Mouse (Mus musculus) spleen, postnatal 0 days (tissue): ENCODE results near the gene Serf2. TPM values are rescaled to one million over a fixed set of nuclear protein-coding genes. Genes with fewer than 3 reads are reported as not detected.

Source experiments
- polyA plus RNA-seq: library from polyadenylated mRNA; unstranded; fragments of >200 nt; fragmentation: Nextera tagmentation; extraction: Ambion mirVana; gene quantifications from 2 replicates; pipeline ENCODE4 v1.2.1, GENCODE M21; 2015

Gene Serf2
- 327 and 346 TPM in 2 replicates for polyA plus RNA-seq

DNA sequence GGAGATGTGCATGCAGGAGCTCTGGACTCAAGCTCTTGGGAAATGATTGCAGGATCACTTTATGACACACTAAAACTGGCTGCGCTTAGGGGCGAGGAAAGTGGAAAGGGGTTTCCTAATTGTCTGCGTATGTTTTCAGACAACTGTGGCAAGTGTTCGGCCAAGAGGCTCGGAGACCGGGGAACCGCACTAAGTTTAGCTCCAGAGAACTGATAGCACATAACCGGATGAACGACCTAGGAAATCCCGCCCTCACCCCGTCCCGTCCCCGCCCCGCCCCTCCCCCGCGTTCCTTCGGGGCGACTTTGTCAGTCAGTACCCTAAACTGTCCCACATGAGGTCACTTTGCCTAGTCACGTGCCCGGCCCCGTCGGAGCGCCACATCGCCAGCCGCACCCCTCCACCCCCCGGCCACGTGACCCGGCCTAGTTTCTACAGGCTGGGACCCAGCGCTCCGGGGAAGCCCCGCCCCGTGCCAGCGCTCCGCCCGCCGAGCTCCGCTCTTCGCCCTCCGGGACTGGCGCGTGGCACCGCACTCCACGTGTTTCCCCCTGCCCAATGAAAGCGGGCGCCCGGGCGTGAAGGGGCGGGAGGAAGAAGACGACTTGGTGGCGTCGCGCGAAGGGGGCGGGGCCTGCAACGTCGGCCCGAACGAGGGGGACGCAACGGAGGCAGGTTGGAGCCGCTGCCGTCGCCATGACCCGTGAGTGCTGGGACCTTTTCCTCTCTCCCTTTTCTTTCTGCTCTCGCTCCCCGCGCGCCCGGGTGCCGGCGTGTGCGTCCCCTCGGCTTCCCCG lies at the start of gene Serf2:
TSS of gene Serf2 (plus strand) at position 457 of the 797 bp plus-strand sequence.

DNA sequence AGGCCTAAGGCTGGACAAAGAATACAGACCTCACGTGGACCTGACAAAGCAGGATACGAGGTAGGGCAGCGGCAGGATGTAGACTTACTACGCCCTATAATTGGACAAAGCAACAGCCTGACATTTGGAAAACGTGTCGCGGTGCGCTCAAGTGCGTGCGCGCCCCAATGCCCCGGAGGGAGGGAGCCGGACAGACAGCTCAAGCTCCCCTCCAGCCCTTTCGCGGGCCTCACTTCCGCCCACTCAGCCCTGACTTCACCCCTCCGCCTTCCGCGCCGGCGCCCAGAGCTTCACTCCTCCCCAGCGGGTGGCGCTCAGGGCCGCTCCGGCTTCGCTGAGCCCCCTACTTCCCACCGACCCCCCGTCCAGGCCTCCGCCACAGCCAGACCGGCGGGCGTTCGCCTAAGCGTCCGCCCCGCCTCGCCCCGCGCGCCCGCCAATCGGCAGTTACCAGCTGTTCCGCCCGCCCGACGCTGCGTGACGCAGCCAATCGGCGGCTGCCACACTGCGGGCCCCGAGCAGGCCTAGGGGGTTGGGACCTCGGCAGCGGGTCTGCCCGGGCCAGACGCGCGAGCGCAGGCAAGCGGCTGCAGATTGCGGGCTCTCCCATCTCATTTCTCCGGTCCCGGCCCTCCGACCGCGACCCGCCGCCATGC lies 35.5 kb upstream of the Serf2 start, which contains the start of the genes Pdia3 and Catsper2:
TSS of gene Pdia3 (plus strand) at position 389 of the 656 bp plus-strand sequence.
TSS of gene Catsper2 (minus strand) at position 406 of the 656 bp plus-strand sequence.

DNA sequence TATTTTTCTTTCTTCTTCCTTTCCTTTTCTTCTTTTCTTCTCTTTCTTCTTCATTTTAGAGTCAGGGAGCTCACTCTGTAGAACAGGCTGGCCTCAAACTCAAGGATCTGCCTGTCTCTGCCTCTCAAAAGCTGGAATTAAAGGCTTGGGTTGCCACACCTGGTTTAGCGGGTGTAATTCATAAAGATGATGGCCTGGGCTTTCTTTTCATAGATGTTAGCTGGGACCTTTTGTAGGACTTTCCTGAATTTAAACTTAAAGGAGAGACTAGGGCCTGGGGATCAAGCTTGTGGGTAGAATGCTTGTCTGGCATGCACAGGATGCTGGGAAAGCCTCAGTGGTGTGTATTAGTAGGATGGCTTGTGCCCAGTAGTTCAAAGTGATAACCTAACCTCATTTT lies 4.8 kb upstream of the Serf2 start, which contains the start of gene Ell3:
TSS of gene Ell3 (minus strand) at position 101 of the 400 bp plus-strand sequence.

DNA sequence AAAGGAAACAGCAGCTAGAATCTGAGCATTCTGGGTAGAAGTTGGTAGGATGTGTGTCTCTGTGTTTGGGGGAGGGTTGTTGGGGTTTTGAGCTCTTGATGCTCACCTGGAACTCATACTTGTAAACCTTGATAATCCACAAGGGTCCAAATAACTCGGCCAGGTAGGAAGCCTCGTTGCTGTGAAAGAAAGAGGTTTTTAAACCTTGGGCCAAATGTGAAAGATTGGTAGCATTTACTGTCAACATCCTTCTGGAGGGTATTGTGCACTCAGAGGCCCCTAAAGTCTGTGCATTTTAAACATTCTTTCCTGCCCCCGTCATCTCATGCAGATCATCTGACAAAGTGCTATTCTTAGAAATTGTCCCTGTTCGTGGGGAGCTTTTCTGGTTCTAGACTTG lies 4.0 kb downstream of the Serf2 start, which contains the start of gene Hypk:
TSS of gene Hypk (plus strand) at position 301 of the 400 bp plus-strand sequence.

GRCm38 (mm10) chr2:121456692-121457642 lies 8.0 kb downstream of the Serf2 start, which contains the start of gene Serinc4:
Serinc4 (minus strand) TSS chr2:121456781.

GRCm38 (mm10) chr2:121473301-121474179 lies 24.5 kb downstream of the Serf2 start, which contains the start of gene Mfap1b:
Mfap1b (minus strand) TSS chr2:121474067.

DNA sequence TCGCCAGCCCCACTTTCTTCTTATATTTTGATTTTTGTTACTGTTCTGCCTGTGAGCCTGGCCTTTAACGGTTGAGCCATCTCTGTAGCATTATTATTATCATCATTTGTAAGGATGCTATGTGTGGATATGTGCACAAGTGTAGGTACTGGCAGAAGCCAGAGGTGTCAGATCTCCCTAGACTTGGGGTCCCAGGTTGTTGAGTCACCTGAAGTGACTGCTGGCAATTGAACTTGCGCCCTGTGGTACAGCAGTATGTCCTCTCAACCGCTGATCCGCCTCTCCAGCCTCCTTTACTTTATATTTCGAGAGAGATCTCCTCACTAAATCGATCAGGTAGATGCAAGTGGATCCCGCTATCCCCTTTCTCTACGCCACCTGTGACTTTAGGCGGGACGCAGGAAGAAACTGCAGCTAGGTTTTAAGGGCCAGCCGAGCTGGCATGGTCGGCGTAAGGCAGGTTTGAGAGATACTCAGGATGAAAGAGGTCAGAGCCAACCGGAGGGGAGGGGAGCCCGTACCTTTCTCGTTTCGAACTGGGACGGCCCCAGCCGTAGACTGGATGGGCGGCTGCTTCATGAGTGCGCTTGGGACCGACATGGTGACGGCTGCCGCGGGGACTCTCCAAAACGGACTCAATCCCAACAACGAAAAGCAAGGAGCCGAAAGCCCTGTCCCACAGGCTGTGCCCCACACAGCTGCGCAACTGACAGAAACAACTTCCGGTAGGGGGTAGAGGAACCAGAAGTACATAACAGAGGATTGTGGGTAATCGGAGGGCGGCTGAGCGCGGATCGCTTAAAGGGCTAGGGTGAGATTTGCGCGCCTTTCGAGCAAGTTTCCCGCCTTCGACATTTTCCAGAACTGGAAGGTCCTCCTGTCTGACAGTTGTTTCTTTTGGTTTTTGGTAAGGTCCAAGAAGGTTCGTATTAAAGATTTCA lies 57.2 kb downstream of the Serf2 start, which contains the start of the genes Mfap1a and Wdr76:
TSS of gene Mfap1a (minus strand) at position 724 of the 941 bp plus-strand sequence.
TSS of gene Wdr76 (plus strand) at position 782 of the 941 bp plus-strand sequence.

Other genes with a start within 250 kb of the Serf2 start
- gene Trp53bp1, start 177.8 kb upstream of the Serf2 start, polyA plus RNA-seq = 12.4 and 13.9 TPM in 2 replicates
- 0.54 and 0.80 TPM in 2 replicates for gene Map1a, start 159.6 kb upstream of the Serf2 start, polyA plus RNA-seq
- gene Ppip5k1, start 93.8 kb upstream of the Serf2 start, polyA plus RNA-seq = 6.2 and 7.5 TPM in 2 replicates
- 1.1 and 2.1 TPM in 2 replicates for gene Ckmt1, start 91.5 kb upstream of the Serf2 start, polyA plus RNA-seq
- not detected in 2 replicates for gene Strc, start 62.0 kb upstream of the Serf2 start, polyA plus RNA-seq
- gene Pdia3, start 35.4 kb upstream of the Serf2 start, polyA plus RNA-seq = 201 and 225 TPM in 2 replicates
- 2.1 and 2.4 TPM in 2 replicates for gene Catsper2, start 35.4 kb upstream of the Serf2 start, polyA plus RNA-seq
- 0.73 and 0.87 TPM in 2 replicates for gene Ell3, start 4.9 kb upstream of the Serf2 start, polyA plus RNA-seq
- 91.7 and 112 TPM in 2 replicates for gene Hypk, start 4.1 kb downstream of the Serf2 start, polyA plus RNA-seq
- 0.07 and 0.30 TPM in 2 replicates for gene Serinc4, start 7.6 kb downstream of the Serf2 start, polyA plus RNA-seq
- gene Mfap1b, start 24.9 kb downstream of the Serf2 start, polyA plus RNA-seq = 29.8 and 32.3 TPM in 2 replicates
- 19.5 and 19.6 TPM in 2 replicates for gene Mfap1a, start 57.5 kb downstream of the Serf2 start, polyA plus RNA-seq
- 14.6 and 15.3 TPM in 2 replicates for gene Wdr76, start 57.5 kb downstream of the Serf2 start, polyA plus RNA-seq